Mouse (Mus musculus) induced T-regulatory cell, adult 2 months (primary cell): ENCODE data around the gene Zfp367.

Experiments used
- DNase-seq: peaks from one replicate; pipeline ENCODE4 v3.0.0-alpha.2; 2012; ENCODE audit warnings: low read depth

Zfp367 gene

DNA sequence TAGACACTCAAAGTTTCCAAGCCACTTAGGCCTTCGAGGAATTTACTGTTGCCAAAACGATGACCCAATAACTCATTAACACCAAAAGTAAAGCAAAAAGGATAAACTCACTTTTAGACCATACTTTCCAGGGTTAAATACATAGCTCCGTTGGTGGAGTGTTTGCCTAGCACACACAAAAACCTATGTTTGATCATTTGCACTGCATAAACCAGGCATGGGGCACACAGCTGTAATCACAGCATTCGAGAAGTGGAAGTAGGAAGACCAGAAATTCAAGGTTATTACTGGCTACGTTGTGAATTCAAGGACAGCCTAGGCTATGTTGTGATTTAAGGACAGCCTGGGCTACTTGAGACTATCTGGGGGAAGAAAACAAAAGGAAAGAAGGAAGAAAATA is 62.7 kb downstream of the Zfp367 start:
- no peak for DNase-seq

DNA sequence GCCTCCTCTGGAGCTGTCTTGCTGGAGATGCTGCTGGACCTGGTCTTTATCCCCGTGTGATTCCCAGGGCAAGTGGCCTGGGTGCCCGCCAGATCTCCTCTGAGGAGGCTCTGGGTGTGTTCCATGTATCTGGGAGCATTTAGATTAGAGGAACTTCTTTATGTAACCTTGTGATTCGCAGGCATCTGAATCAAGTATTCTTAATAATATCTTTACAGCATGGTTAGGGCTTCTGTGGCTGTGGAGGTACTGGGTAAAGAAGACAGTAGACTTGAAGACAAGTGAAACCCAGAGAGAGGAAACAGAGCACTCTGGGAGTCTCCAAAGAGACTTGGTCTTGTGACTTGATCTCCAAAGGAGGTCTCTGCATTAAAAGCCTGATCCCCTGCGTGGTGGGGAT is 63.9 kb downstream of the Zfp367 start, which contains the start of gene Hsd17b3:
Gene Hsd17b3, minus strand, starts transcription at position 101 of the 400 bp plus-strand sequence.
- no peak for DNase-seq

DNA sequence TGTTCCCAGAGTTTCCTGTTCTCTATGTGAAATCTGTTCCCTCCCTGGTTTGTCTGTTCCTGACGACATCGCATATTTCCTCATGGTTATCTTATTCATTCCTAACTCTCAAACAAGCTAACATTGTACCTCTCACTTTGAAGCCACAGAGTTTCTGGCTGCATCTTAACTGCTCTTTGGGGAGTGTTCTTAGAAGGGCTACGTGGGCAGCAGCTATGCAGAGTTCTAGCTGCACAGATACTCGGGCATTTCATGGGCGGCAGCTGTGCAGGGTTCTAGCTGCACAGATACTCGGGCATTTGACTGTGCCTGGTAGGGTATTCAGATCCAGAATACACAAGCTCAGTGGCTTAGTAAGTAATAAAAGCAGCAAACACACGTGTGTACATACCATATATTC is 64.9 kb downstream of the Zfp367 start:
- DNase-seq, result no peak

DNA sequence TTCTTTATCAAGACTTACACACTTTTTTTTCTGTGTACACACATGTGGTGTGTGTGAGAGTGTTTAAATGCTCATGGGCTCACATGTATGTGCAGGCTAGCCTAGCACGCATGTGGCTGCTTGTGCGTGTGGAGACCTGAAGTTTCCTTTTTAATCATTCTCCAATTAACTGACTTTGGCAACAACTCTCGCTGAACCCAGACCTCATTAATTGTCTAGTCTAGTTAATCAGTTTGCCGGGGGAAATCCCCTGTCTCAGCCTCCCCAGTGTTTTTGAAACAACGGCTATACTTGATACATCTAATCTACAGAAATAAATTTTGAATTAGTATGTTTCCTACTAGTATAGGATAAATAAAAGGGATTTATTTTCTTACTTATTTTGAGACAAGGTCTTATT is 67.0 kb downstream of the Zfp367 start:
- no peak for DNase-seq

DNA sequence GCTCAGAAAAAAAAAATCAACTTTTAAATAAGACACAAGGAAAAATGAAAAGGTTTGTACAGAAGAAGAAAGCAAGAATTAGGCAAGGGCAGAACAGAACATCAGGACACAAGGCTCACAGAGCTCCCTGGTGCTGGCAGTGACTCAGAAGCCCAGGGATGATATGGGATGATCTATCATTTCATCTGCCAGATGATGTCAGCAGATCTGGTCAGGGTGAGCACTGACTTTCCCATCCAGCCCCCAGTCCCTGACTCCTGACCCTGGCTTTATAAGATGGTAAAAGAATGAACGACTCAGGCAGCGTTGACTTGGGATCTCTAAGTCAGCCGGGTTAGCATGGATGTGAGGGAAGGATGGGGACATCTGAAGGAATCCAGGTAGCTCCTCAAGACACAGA is 69.7 kb downstream of the Zfp367 start:
- no peak for DNase-seq
